Mouse (Mus musculus): ENCODE measurements at regions not wholly inside any gene's neighbourhood (a gene's known extent, or its start where the extent isn't known, plus 50 kb on each side); places are given as distances from the start of the nearest gene placed in this dataset.

- H3K4me1 ChIP-seq: no peaks in the 10 kb centered on the region
Measured at GRCm38 (mm10) chr15:6934564-6934980, 59.8 kb upstream of the Osmr start.

GRCm38 (mm10) chr15:6941491-6941890 lies 66.7 kb upstream of the Osmr start:
- H3K27me3 ChIP-seq (replicated peaks): no peaks in the 10 kb centered on the region
- no peak overlapping the region for H3K4me3 ChIP-seq (replicated peaks)
- 67% methylated on average over 4 of the region's 4 CpGs for WGBS
- no peaks in the 10 kb centered on the region for H3K9me3 ChIP-seq (replicated peaks)
- H3K27ac ChIP-seq (replicated peaks): no peak overlapping the region
- no peak overlapping the region for H3K4me2 ChIP-seq
- H3K9ac ChIP-seq (replicated peaks): no peak overlapping the region
- H3K36me3 ChIP-seq: no peaks in the 10 kb centered on the region
- no peak for ATAC-seq (ENCODE audit: low FRiP score)
- H3K4me1 ChIP-seq: no peaks in the 10 kb centered on the region

More at GRCm38 (mm10) chr15:6934564-6934980, 59.8 kb upstream of the Osmr start:
- no peak overlapping the region for H3K27ac ChIP-seq (replicated peaks)
- H3K9me3 ChIP-seq (replicated peaks): no peaks in the 10 kb centered on the region
- no peaks in the 10 kb centered on the region for H3K27me3 ChIP-seq (replicated peaks)
- H3K9ac ChIP-seq (replicated peaks): no peak overlapping the region
- 52% methylated on average over 4 of the region's 4 CpGs for WGBS
- no peaks in the 10 kb centered on the region for H3K36me3 ChIP-seq
- ATAC-seq (ENCODE audit: low FRiP score): no peak
- no peak overlapping the region for H3K4me3 ChIP-seq (replicated peaks)
- H3K4me2 ChIP-seq: no peak overlapping the region

GRCm38 (mm10) chr15:6949236-6949635 lies 74.5 kb upstream of the Osmr start:
- Histone ChIP-seq H3K27me3 (replicated peaks) (no peaks in the 10 kb centered on the region), H3K4me1 (peaks cover 4% of the 10 kb centered on the region; the same call in 1 of the 2 replicates), H3K9ac (replicated peaks) (no peak overlapping the region), H3K36me3 (no peaks in the 10 kb centered on the region), H3K9me3 (replicated peaks) (no peaks in the 10 kb centered on the region), H3K4me2 (no peak overlapping the region), H3K27ac (replicated peaks) (no peak overlapping the region), H3K4me3 (replicated peaks) (no peak overlapping the region)
- no peak for ATAC-seq (ENCODE audit: low FRiP score)
- WGBS: 56% methylated on average over 5 of the region's 5 CpGs

- Histone ChIP-seq H3K4me1 (peaks cover 4% of the 10 kb centered on the region; the same call in 1 of the 2 replicates), H3K36me3 (no peaks in the 10 kb centered on the region), H3K4me3 (replicated peaks) (no peak overlapping the region), H3K4me2 (no peak overlapping the region), H3K9ac (replicated peaks) (no peak overlapping the region), H3K27me3 (replicated peaks) (no peaks in the 10 kb centered on the region), H3K9me3 (replicated peaks) (no peaks in the 10 kb centered on the region), H3K27ac (replicated peaks) (no peak overlapping the region)
- WGBS: 77% methylated on average over 1 of the region's 1 CpGs
- ATAC-seq (ENCODE audit: low FRiP score): no peak
Measured at GRCm38 (mm10) chr15:6949686-6950085, 74.9 kb upstream of the Osmr start.

- no peak for ATAC-seq (ENCODE audit: low FRiP score)
- H3K27me3 ChIP-seq (replicated peaks): no peaks in the 10 kb centered on the region
- H3K36me3 ChIP-seq: no peaks in the 10 kb centered on the region
- H3K9me3 ChIP-seq (replicated peaks): no peaks in the 10 kb centered on the region
- no peak overlapping the region for H3K4me3 ChIP-seq (replicated peaks)
- 95% methylated on average over 8 of the region's 8 CpGs for WGBS
- no peak overlapping the region for H3K27ac ChIP-seq (replicated peaks)
- H3K4me2 ChIP-seq: no peak overlapping the region
- no peak overlapping the region for H3K9ac ChIP-seq (replicated peaks)
- H3K4me1 ChIP-seq: peaks cover 4% of the 10 kb centered on the region; the same call in 1 of the 2 replicates
Measured at GRCm38 (mm10) chr15:6950503-6950902, 75.7 kb upstream of the Osmr start.

- no peak overlapping the region for H3K4me3 ChIP-seq (replicated peaks)
- no peaks in the 10 kb centered on the region for H3K36me3 ChIP-seq
- ATAC-seq (ENCODE audit: low FRiP score): no peak
- H3K9me3 ChIP-seq (replicated peaks): no peaks in the 10 kb centered on the region
- H3K4me1 ChIP-seq: peaks cover 4% of the 10 kb centered on the region; the same call in 1 of the 2 replicates
- H3K9ac ChIP-seq (replicated peaks): no peak overlapping the region
- no peak overlapping the region for H3K4me2 ChIP-seq
- WGBS: 33% methylated on average over 7 of the region's 7 CpGs
- no peaks in the 10 kb centered on the region for H3K27me3 ChIP-seq (replicated peaks)
- no peak overlapping the region for H3K27ac ChIP-seq (replicated peaks)
Measured at GRCm38 (mm10) chr15:6953556-6953955, 78.8 kb upstream of the Osmr start.

- ATAC-seq (ENCODE audit: low FRiP score): no peak; the same call in 1 of the 2 replicates
- Histone ChIP-seq H3K4me2 (no peak overlapping the region), H3K9ac (replicated peaks) (no peak overlapping the region), H3K9me3 (replicated peaks) (no peaks in the 10 kb centered on the region), H3K4me3 (replicated peaks) (no peak overlapping the region), H3K4me1 (peaks cover 4% of the 10 kb centered on the region; the same call in 1 of the 2 replicates), H3K36me3 (no peaks in the 10 kb centered on the region), H3K27me3 (replicated peaks) (no peaks in the 10 kb centered on the region), H3K27ac (replicated peaks) (no peak overlapping the region)
- 55% methylated on average over 9 of the region's 9 CpGs for WGBS
Measured at GRCm38 (mm10) chr15:6953970-6954791, 79.4 kb upstream of the Osmr start.

- whole genome bisulfite sequencing: 89% methylated on average over 8 of the region's 8 CpGs
- H3K4me3 ChIP-seq (replicated peaks): no peak overlapping the region
- peaks cover 8% of the 10 kb centered on the region; the same call in 1 of the 2 replicates for H3K4me1 ChIP-seq
- H3K4me2 ChIP-seq: no peak overlapping the region
- no peaks in the 10 kb centered on the region for H3K9me3 ChIP-seq (replicated peaks)
- H3K36me3 ChIP-seq: no peaks in the 10 kb centered on the region
- H3K9ac ChIP-seq (replicated peaks): no peak overlapping the region
- H3K27me3 ChIP-seq (replicated peaks): no peaks in the 10 kb centered on the region
- ATAC-seq (ENCODE audit: low FRiP score): no peak
- H3K27ac ChIP-seq (replicated peaks): no peak overlapping the region
Measured at GRCm38 (mm10) chr15:6959911-6960310, 85.1 kb upstream of the Osmr start.

GRCm38 (mm10) chr15:6960753-6961746 lies 86.3 kb upstream of the Osmr start:
- H3K36me3 ChIP-seq: no peaks in the 10 kb centered on the region
- no peaks in the 10 kb centered on the region for H3K27me3 ChIP-seq (replicated peaks)
- H3K4me2 ChIP-seq: no peak overlapping the region
- H3K4me1 ChIP-seq: peaks cover 8% of the 10 kb centered on the region; the same call in 1 of the 2 replicates
- WGBS: 53% methylated on average over 11 of the region's 11 CpGs
- H3K9ac ChIP-seq (replicated peaks): no peak overlapping the region
- peak; percentile 53; the same call in 1 of the 2 replicates for ATAC-seq (ENCODE audit: low FRiP score)
- H3K9me3 ChIP-seq (replicated peaks): no peaks in the 10 kb centered on the region
- H3K4me3 ChIP-seq (replicated peaks): no peak overlapping the region
- peak overlapping the region; percentile 20; the same call in 1 of the 2 replicates for H3K27ac ChIP-seq (replicated peaks)

- Histone ChIP-seq H3K4me2 (no peak overlapping the region), H3K27ac (replicated peaks) (no peak overlapping the region), H3K9ac (replicated peaks) (no peak overlapping the region), H3K9me3 (replicated peaks) (no peaks in the 10 kb centered on the region), H3K4me1 (peaks cover 8% of the 10 kb centered on the region; the same call in 1 of the 2 replicates), H3K36me3 (no peaks in the 10 kb centered on the region), H3K4me3 (replicated peaks) (no peak overlapping the region), H3K27me3 (replicated peaks) (no peaks in the 10 kb centered on the region)
- no peak for ATAC-seq (ENCODE audit: low FRiP score)
- 81% methylated on average over 4 of the region's 4 CpGs for WGBS
Measured at GRCm38 (mm10) chr15:6964635-6965034, 89.9 kb upstream of the Osmr start.

- Histone ChIP-seq H3K4me1 (peaks cover 8% of the 10 kb centered on the region; the same call in 1 of the 2 replicates), H3K4me3 (replicated peaks) (no peak overlapping the region), H3K27ac (replicated peaks) (no peak overlapping the region), H3K4me2 (no peak overlapping the region), H3K9me3 (replicated peaks) (no peaks in the 10 kb centered on the region), H3K36me3 (no peaks in the 10 kb centered on the region), H3K27me3 (replicated peaks) (no peaks in the 10 kb centered on the region), H3K9ac (replicated peaks) (no peak overlapping the region)
- no peak for ATAC-seq (ENCODE audit: low FRiP score)
- WGBS: 73% methylated on average over 4 of the region's 4 CpGs
Measured at GRCm38 (mm10) chr15:6965446-6965845, 90.7 kb upstream of the Osmr start.

Data from neural tube, embryonic 15.5 days (tissue).